Mouse (Mus musculus): ENCODE measurements at regions not wholly inside any gene's neighbourhood (a gene's known extent, or its start where the extent isn't known, plus 50 kb on each side); places are given as distances from the start of the nearest gene placed in this dataset. TPM values are rescaled to one million over a fixed set of nuclear protein-coding genes. Genes with fewer than 3 reads are reported as not detected.

DNA sequence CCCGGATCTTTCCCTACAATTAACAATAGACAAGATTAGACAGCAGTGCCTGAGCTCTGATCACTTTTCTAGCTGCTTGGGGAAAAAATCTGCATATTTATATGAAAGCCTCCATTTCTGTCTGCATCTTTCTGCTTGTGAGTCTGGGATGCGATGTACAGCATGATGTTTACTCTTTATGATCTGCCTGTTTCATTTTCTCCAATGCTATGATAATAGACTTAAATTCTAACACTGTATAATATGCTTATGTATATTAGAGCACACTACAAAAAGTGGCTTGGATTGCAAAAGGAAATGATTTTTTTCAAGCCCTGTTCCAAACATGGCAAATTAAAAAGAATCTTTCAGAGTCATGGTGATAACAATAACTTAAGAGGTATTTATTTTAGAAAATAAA, 468.3 kb upstream of the Ndn start:
- 60% methylated on average over 2 of the region's 2 CpGs for WGBS
- H3K9ac ChIP-seq (ENCODE audit: low read length), result no peak overlapping the region
- no peak overlapping the region for H3K4me2 ChIP-seq (ENCODE audit: low read depth, severe bottlenecking)
- H3K9me3 ChIP-seq (ENCODE audit: control insufficient read depth, low read length), result no peaks in the 10 kb centered on the region
- H3K27ac ChIP-seq (replicated peaks; ENCODE audit: low read depth, low read length), result no peak overlapping the region
- no peaks in the 10 kb centered on the region for H3K27me3 ChIP-seq (ENCODE audit: control insufficient read depth, insufficient read depth, low read length)
- DNase-seq (ENCODE audit: low spot score), result no peak
- H3K4me3 ChIP-seq (ENCODE audit: low read depth, low read length), result no peak overlapping the region
- H3K4me1 ChIP-seq (ENCODE audit: control insufficient read depth, insufficient read depth, low read length), result no peaks in the 10 kb centered on the region
- H3K36me3 ChIP-seq (ENCODE audit: control insufficient read depth, insufficient read depth, low read length), result no peaks in the 10 kb centered on the region
- no peak for ATAC-seq (ENCODE audit: insufficient number of reproducible peaks, low FRiP score, low TSS enrichment, low read depth)

DNA sequence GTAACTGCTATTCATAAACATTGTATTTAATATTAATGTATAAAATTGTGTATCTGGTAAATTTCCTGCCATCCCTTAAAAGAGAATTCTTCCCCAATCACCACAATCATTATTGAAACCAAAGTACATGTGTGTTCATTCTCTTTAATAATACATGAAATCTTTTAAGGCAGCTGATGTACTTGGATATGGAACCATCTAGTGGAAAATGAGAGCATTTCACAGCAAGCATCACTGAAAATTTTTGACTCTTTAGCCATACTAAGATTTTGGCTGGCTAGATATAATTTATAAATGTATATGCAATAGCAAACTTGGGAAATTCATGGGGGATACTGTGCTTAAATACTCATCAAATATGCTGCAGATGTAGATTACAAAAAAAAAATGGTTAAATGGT, 467.8 kb upstream of the Ndn start:
- H3K27ac ChIP-seq (replicated peaks; ENCODE audit: low read depth, low read length), result no peak overlapping the region
- no peak for ATAC-seq (ENCODE audit: insufficient number of reproducible peaks, low FRiP score, low TSS enrichment, low read depth)
- H3K9me3 ChIP-seq (ENCODE audit: control insufficient read depth, low read length), result no peaks in the 10 kb centered on the region
- no peak overlapping the region for H3K9ac ChIP-seq (ENCODE audit: low read length)
- H3K4me2 ChIP-seq (ENCODE audit: low read depth, severe bottlenecking), result no peak overlapping the region
- H3K27me3 ChIP-seq (ENCODE audit: control insufficient read depth, insufficient read depth, low read length), result no peaks in the 10 kb centered on the region
- DNase-seq (ENCODE audit: low spot score), result no peak
- no peaks in the 10 kb centered on the region for H3K4me1 ChIP-seq (ENCODE audit: control insufficient read depth, insufficient read depth, low read length)
- no peaks in the 10 kb centered on the region for H3K36me3 ChIP-seq (ENCODE audit: control insufficient read depth, insufficient read depth, low read length)
- no peak overlapping the region for H3K4me3 ChIP-seq (ENCODE audit: low read depth, low read length)

MicroRNAs in the stretch of these regions (microRNA counts, 519-probe panel; counts per million panel counts)
- not detected for microRNA mmu-miR-344

Small RNAs in the stretch of these regions (microRNA-seq; reads per million reads assigned to microRNA genes)
- gene Gm22466, result not detected
- gene Gm23490, result not detected
- gene Gm23873, result not detected
- not detected for gene Gm23917
- gene Gm23962, result not detected
- not detected for gene Gm25533
- gene Mir344, result not detected
- gene Mir344b, result not detected
- not detected for gene Mir344c
- not detected for gene Mir344d-1
- not detected for gene Mir344d-2
- gene Mir344d-3, result not detected
- not detected for gene Mir344e
- not detected for gene Mir344h-1
- not detected for gene Mir344h-2
